Comparison of ENCODE assay signal across 13 mouse cellular contexts in the genomic region with DNA sequence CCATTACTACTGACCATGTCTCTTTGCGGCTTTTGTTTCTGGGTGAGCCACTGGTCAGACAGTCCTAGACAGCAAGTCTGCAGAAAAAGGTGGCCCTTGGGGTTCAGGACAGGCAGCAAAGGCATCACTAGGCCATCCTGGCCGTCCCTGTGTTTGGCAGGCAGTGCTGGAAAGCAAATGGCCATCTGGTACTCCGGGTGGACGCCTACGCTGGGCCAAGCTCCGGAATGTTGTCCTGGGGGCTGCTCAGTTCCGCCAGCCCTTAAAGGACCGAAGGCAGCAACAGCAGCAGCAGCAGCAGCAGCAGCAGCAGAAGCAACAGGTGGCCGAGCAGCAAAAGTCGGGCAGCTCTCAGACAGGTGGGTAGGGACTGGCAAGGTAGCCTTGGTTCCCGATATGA.
"Had no signal": no experiment of that assay in that cellular context is flagged by ENCODE, and none has a peak within 500 bp of the region (broad histone marks: within the 10 kb centered on the region; RNA-seq: fewer than 3 reads in every experiment).

No protein-coding gene starts in this region.

- DNase-seq: kidney, adult 18-20 months; kidney, postnatal 25 days; lung, postnatal 36 days; right cerebral cortex, adult 18-20 months; thymus, adult 2 months; thymus, postnatal 25 days had no signal

- H3K4me1 ChIP-seq: kidney, embryonic 15.5 days; midbrain, embryonic 13.5 days; neural tube, embryonic 15.5 days; stomach, embryonic 15.5 days had no signal

- H3K9me3 ChIP-seq: kidney, embryonic 15.5 days; limb, embryonic 10.5 days; liver, embryonic 12.5 days; midbrain, embryonic 13.5 days; neural tube, embryonic 15.5 days; stomach, embryonic 15.5 days had no signal

- H3K4me3 ChIP-seq: kidney, embryonic 15.5 days; left cerebral cortex, adult 2 months; limb, embryonic 10.5 days; liver, embryonic 12.5 days; midbrain, embryonic 13.5 days; neural tube, embryonic 15.5 days; stomach, embryonic 15.5 days had no signal

- H3K27me3 ChIP-seq: kidney, embryonic 15.5 days; liver, embryonic 12.5 days; midbrain, embryonic 13.5 days; neural tube, embryonic 15.5 days; stomach, embryonic 15.5 days had no signal

- H3K4me2 ChIP-seq: kidney, embryonic 15.5 days; liver, embryonic 12.5 days; midbrain, embryonic 13.5 days; neural tube, embryonic 15.5 days; stomach, embryonic 15.5 days had no signal

- H3K27ac ChIP-seq: kidney, embryonic 15.5 days; left cerebral cortex, adult 2 months; limb, embryonic 10.5 days; liver, embryonic 12.5 days; midbrain, embryonic 13.5 days; neural tube, embryonic 15.5 days; stomach, embryonic 15.5 days had no signal

- H3K9ac ChIP-seq: kidney, embryonic 15.5 days; liver, embryonic 12.5 days; midbrain, embryonic 13.5 days; neural tube, embryonic 15.5 days; stomach, embryonic 15.5 days had no signal

- ATAC-seq: liver, embryonic 12.5 days; midbrain, embryonic 13.5 days had no signal
